Mouse (Mus musculus): ENCODE data around the gene Cks1b. TPM values are rescaled to one million over a fixed set of nuclear protein-coding genes. Genes with fewer than 3 reads are reported as not detected.
A peak's percentile ranks its signal among the peaks of the same experiment; 100 is the strongest.

Cks1b gene
- total RNA-seq, 1 experiment, result 190 TPM

GRCm38 (mm10) chr3:89388901-89389740 is 29.1 kb downstream of the Cks1b start:
- DNase-seq (ENCODE audit: low read depth, low spot score), result no peak
- H3K9ac ChIP-seq (ENCODE audit: insufficient read depth, low read depth, low read length, poor library complexity, severe bottlenecking), result no peak overlapping the region
- TF ChIP-seq CHD2 (IDR thresholded peaks at IDR 0.05; ENCODE audit: low read depth, low read length), result no peak
- TF ChIP-seq HCFC1 (IDR thresholded peaks at IDR 0.05; ENCODE audit: borderline replicate concordance, insufficient read depth, low read length), result peak; percentile 99
- H3K9me3 ChIP-seq (ENCODE audit: control insufficient read depth, insufficient read depth, low read depth, low read length), result no peaks in the 10 kb centered on the region
- H3K36me3 ChIP-seq (ENCODE audit: control insufficient read depth, insufficient read depth, low read length, poor library complexity, severe bottlenecking), result no peaks in the 10 kb centered on the region; the same call in 1 of the 2 replicates
- in situ Hi-C loops (cut with MboI; ENCODE audit: low sequenced_read_pairs in 2 of 2, unreplicated experiment in 2 of 2), result no loop called here
- no peak overlapping the region for H3K4me3 ChIP-seq (ENCODE audit: insufficient read depth in 1 of 2, low read depth in 1 of 2, low read length in 2 of 2, poor library complexity in 1 of 2, severe bottlenecking in 1 of 2)
- H3K4me1 ChIP-seq (ENCODE audit: control insufficient read depth in 2 of 2, insufficient read depth in 2 of 2, low read length in 2 of 2, poor library complexity in 1 of 2), result peaks cover 0 to 49% of the 10 kb centered on the region in 2 experiments; a peak in 3 of 4 replicates
- H3K27ac ChIP-seq (ENCODE audit: insufficient read depth, low read depth, low read length, poor library complexity, severe bottlenecking), result no peak overlapping the region

- peaks cover 2% of the 10 kb centered on the region; the same call in 1 of the 2 replicates for H3K36me3 ChIP-seq (ENCODE audit: control insufficient read depth, insufficient read depth, low read length, poor library complexity, severe bottlenecking)
- no peak overlapping the region for H3K4me3 ChIP-seq (ENCODE audit: insufficient read depth in 1 of 2, low read depth in 1 of 2, low read length in 2 of 2, poor library complexity in 1 of 2, severe bottlenecking in 1 of 2)
- H3K9ac ChIP-seq (ENCODE audit: insufficient read depth, low read depth, low read length, poor library complexity, severe bottlenecking), result no peak overlapping the region
- no peak for TF ChIP-seq ZNF384 (IDR thresholded peaks at IDR 0.05; ENCODE audit: low read depth, low read length)
- TF ChIP-seq ZC3H11A (IDR thresholded peaks at IDR 0.05; ENCODE audit: borderline replicate concordance, low read depth, low read length), result no peak
- no peak for TF ChIP-seq MAFK (IDR thresholded peaks at IDR 0.05; ENCODE audit: insufficient read depth, low read depth, low read length)
- no peak for TF ChIP-seq CHD2 (IDR thresholded peaks at IDR 0.05; ENCODE audit: low read depth, low read length)
- no peak overlapping the region for H3K27ac ChIP-seq (ENCODE audit: insufficient read depth, low read depth, low read length, poor library complexity, severe bottlenecking)
- DNase-seq (ENCODE audit: low read depth, low spot score), result no peak
- peaks cover 0 to 57% of the 10 kb centered on the region in 2 experiments; a peak in 3 of 4 replicates for H3K4me1 ChIP-seq (ENCODE audit: control insufficient read depth in 2 of 2, insufficient read depth in 2 of 2, low read length in 2 of 2, poor library complexity in 1 of 2)
- in situ Hi-C loops (cut with MboI; ENCODE audit: low sequenced_read_pairs in 2 of 2, unreplicated experiment in 2 of 2), result no loop called here
- H3K9me3 ChIP-seq (ENCODE audit: control insufficient read depth, insufficient read depth, low read depth, low read length), result no peaks in the 10 kb centered on the region
Observed at GRCm38 (mm10) chr3:89388134-89388881, 29.9 kb downstream of the Cks1b start.

- H3K4me1 ChIP-seq (ENCODE audit: control insufficient read depth in 2 of 2, insufficient read depth in 2 of 2, low read length in 2 of 2, poor library complexity in 1 of 2), result peaks cover 0 to 57% of the 10 kb centered on the region in 2 experiments; a peak in 3 of 4 replicates
- DNase-seq (ENCODE audit: low read depth, low spot score), result no peak
- H3K9me3 ChIP-seq (ENCODE audit: control insufficient read depth, insufficient read depth, low read depth, low read length), result no peaks in the 10 kb centered on the region
- no peak for TF ChIP-seq HCFC1 (IDR thresholded peaks at IDR 0.05; ENCODE audit: borderline replicate concordance, insufficient read depth, low read length)
- TF ChIP-seq ZC3H11A (IDR thresholded peaks at IDR 0.05; ENCODE audit: borderline replicate concordance, low read depth, low read length), result no peak
- no peak for TF ChIP-seq ZNF384 (IDR thresholded peaks at IDR 0.05; ENCODE audit: low read depth, low read length)
- TF ChIP-seq MAFK (IDR thresholded peaks at IDR 0.05; ENCODE audit: insufficient read depth, low read depth, low read length), result no peak
- no peak for TF ChIP-seq CHD2 (IDR thresholded peaks at IDR 0.05; ENCODE audit: low read depth, low read length)
- H3K36me3 ChIP-seq (ENCODE audit: control insufficient read depth, insufficient read depth, low read length, poor library complexity, severe bottlenecking), result peaks cover 2% of the 10 kb centered on the region; the same call in 1 of the 2 replicates
- in situ Hi-C loops (cut with MboI; ENCODE audit: low sequenced_read_pairs in 2 of 2, unreplicated experiment in 2 of 2), result no loop called here
- H3K4me3 ChIP-seq (ENCODE audit: insufficient read depth in 1 of 2, low read depth in 1 of 2, low read length in 2 of 2, poor library complexity in 1 of 2, severe bottlenecking in 1 of 2), result no peak overlapping the region
- no peak overlapping the region for H3K27ac ChIP-seq (ENCODE audit: insufficient read depth, low read depth, low read length, poor library complexity, severe bottlenecking)
- H3K9ac ChIP-seq (ENCODE audit: insufficient read depth, low read depth, low read length, poor library complexity, severe bottlenecking), result no peak overlapping the region
Observed at GRCm38 (mm10) chr3:89387632-89388031, 30.6 kb downstream of the Cks1b start.

- Histone ChIP-seq H3K27ac (ENCODE audit: insufficient read depth, low read depth, low read length, poor library complexity, severe bottlenecking) (no peak overlapping the region), H3K4me1 (ENCODE audit: control insufficient read depth in 2 of 2, insufficient read depth in 2 of 2, low read length in 2 of 2, poor library complexity in 1 of 2) (peaks cover 2 to 59% of the 10 kb centered on the region in 2 experiments; a peak in 3 of 4 replicates), H3K9ac (ENCODE audit: insufficient read depth, low read depth, low read length, poor library complexity, severe bottlenecking) (peak overlapping the region; percentile 12; the same call in 1 of the 2 replicates)
Observed at GRCm38 (mm10) chr3:89386438-89387420, 31.5 kb downstream of the Cks1b start.

More at GRCm38 (mm10) chr3:89386438-89387420, 31.5 kb downstream of the Cks1b start:
- peak overlapping the region in 1 of 2 experiments; percentile 36; a peak in 1 of 4 replicates for H3K4me3 ChIP-seq (ENCODE audit: insufficient read depth in 1 of 2, low read depth in 1 of 2, low read length in 2 of 2, poor library complexity in 1 of 2, severe bottlenecking in 1 of 2)
- no peak for TF ChIP-seq ZNF384 (IDR thresholded peaks at IDR 0.05; ENCODE audit: low read depth, low read length)
- TF ChIP-seq CHD2 (IDR thresholded peaks at IDR 0.05; ENCODE audit: low read depth, low read length), result no peak
- TF ChIP-seq ZC3H11A (IDR thresholded peaks at IDR 0.05; ENCODE audit: borderline replicate concordance, low read depth, low read length), result no peak
- no peak for TF ChIP-seq HCFC1 (IDR thresholded peaks at IDR 0.05; ENCODE audit: borderline replicate concordance, insufficient read depth, low read length)
- no peak for TF ChIP-seq MAFK (IDR thresholded peaks at IDR 0.05; ENCODE audit: insufficient read depth, low read depth, low read length)
- no peak for DNase-seq (ENCODE audit: low read depth, low spot score)
- peaks cover 2% of the 10 kb centered on the region; the same call in 1 of the 2 replicates for H3K36me3 ChIP-seq (ENCODE audit: control insufficient read depth, insufficient read depth, low read length, poor library complexity, severe bottlenecking)
- no peaks in the 10 kb centered on the region for H3K9me3 ChIP-seq (ENCODE audit: control insufficient read depth, insufficient read depth, low read depth, low read length)
- in situ Hi-C loops (cut with MboI; ENCODE audit: low sequenced_read_pairs in 2 of 2, unreplicated experiment in 2 of 2), result no loop called here

All from ES-E14 (cell line).